Mouse (Mus musculus) liver, embryonic 14.5 days (tissue): ENCODE data around the gene Sh3glb1.

ENCODE experiments used
- CTCF ChIP-seq: IDR thresholded peaks from 2 replicates; pipeline ENCODE4 v1.5.1; 2016; ENCODE audit warnings: antibody characterized with exemption, low read depth, control low read depth
- EP300 ChIP-seq: IDR thresholded peaks from 2 replicates; pipeline ENCODE4 v1.6.1; 2016; ENCODE audit warnings: antibody characterized with exemption, low read depth

DNA sequence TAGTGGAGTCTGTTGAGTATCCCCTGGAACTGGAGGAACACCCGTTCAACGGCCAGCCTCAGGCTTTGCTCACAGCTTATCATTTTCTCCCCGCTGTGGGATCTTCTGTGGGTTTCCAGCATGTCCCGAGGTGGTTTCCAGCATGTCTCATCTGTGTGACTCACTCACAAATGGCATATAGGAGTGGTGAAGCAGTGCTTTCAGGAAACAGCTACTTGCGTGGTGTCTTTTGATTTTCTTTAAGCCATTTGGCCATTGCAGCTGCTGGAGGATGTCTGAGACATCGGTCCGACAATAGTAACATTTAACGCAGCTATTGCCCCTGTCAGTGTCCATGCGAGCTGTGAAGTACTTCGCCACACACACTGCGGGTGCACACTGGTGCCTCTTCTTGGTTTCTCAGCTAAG lies 50.7 kb downstream of the Sh3glb1 start:
- no peak; the same call in 1 of the 2 replicates for TF ChIP-seq EP300
- TF ChIP-seq CTCF = no peak
